25 mouse cellular contexts compared by ENCODE assay signal in the genomic region with DNA sequence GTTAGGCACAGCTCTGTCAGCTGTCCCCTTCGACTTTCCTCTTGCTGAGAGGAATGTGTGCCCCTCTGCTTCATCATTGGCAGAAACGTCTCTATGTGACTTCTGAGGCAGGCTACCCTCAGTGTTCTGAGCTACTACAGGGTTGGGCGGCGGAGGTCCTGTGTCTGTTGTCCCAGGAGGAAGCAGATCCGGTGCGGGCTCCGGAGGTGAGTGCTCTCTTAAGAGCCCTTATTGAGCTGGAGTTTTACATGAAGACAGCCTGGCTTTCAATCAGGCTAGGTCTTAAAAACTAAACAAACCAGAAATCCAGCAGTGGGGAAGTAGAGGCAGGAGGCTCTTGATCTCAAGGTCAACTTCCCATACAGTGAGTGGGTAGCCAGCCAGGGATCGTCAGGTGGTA. TPM values are rescaled to one million over a fixed set of nuclear protein-coding genes. Genes with fewer than 3 reads are reported as not detected.
"Had no signal": no experiment of that assay in that cellular context is flagged by ENCODE, and none has a peak within 500 bp of the region (broad histone marks: within the 10 kb centered on the region; RNA-seq: fewer than 3 reads in every experiment).

No protein-coding gene starts in this region.

- H3K9me3 ChIP-seq: lung, embryonic 15.5 days; midbrain, embryonic 10.5 days; midbrain, embryonic 12.5 days; neural tube, embryonic 13.5 days; neural tube, embryonic 15.5 days had no signal

- H3K4me2 ChIP-seq: lung, embryonic 15.5 days; midbrain, embryonic 12.5 days; neural tube, embryonic 13.5 days; neural tube, embryonic 15.5 days had no signal

- H3K4me1 ChIP-seq: lung, embryonic 15.5 days; midbrain, embryonic 12.5 days; neural tube, embryonic 13.5 days; neural tube, embryonic 15.5 days had no signal

- H3K36me3 ChIP-seq: lung, embryonic 15.5 days; midbrain, embryonic 10.5 days; midbrain, embryonic 12.5 days; neural tube, embryonic 13.5 days; neural tube, embryonic 15.5 days had no signal

- ATAC-seq: midbrain, embryonic 16.5 days had no signal

- H3K27ac ChIP-seq: lung, embryonic 15.5 days; midbrain, embryonic 10.5 days; midbrain, embryonic 12.5 days; neural tube, embryonic 13.5 days; neural tube, embryonic 15.5 days had no signal

- H3K4me3 ChIP-seq: lung, embryonic 15.5 days; midbrain, embryonic 10.5 days; midbrain, embryonic 12.5 days; myocyte; neural tube, embryonic 13.5 days; neural tube, embryonic 15.5 days had no signal

- H3K9ac ChIP-seq: lung, embryonic 15.5 days; midbrain, embryonic 12.5 days; neural tube, embryonic 13.5 days; neural tube, embryonic 15.5 days had no signal

- DNase-seq: lung, adult 18-20 months; lung, postnatal 10 days; lung, postnatal 36 days; midbrain, embryonic 14.5 days; retina, postnatal 1 day; right cerebral cortex, adult 18-20 months; right cerebral cortex, postnatal 25 days; right cerebral cortex, postnatal 4 days; spleen, adult 18-20 months; thymus, adult 18-20 months; thymus, postnatal 14 days; thymus, postnatal 36 days had no signal

RNA-seq across cellular contexts. Expression of gene Fgf4, which starts 20.4 kb away (rescaled TPM):
- total RNA-seq: megakaryocyte, adult 5-6 weeks; megakaryocyte-erythroid progenitor cell, adult 5-6 weeks had no signal
- polyA plus RNA-seq: liver, embryonic 16.5 days; lung, embryonic 15.5 days; midbrain, embryonic 10.5 days; midbrain, embryonic 12.5 days; midbrain, embryonic 14.5 days; midbrain, embryonic 16.5 days; myocyte; neural tube, embryonic 13.5 days; neural tube, embryonic 15.5 days; small intestine, adult 2 months; stomach, embryonic 14.5 days had no signal

RNA-seq across cellular contexts. Expression of gene Fgf15, which starts 28.7 kb away (rescaled TPM):
- total RNA-seq: megakaryocyte, adult 5-6 weeks had no signal
- polyA plus RNA-seq: liver, embryonic 16.5 days; lung, embryonic 15.5 days; myocyte; stomach, embryonic 14.5 days; stomach, embryonic 16.5 days had no signal

RNA-seq across cellular contexts. Expression of gene Fgf3, which starts 29.7 kb away (rescaled TPM):
- polyA plus RNA-seq: lung, embryonic 15.5 days; myocyte; stomach, embryonic 14.5 days; stomach, embryonic 16.5 days had no signal
